Mouse (Mus musculus) lung, postnatal 0 days (tissue): ENCODE results near the gene 1700069L16Rik. TPM values are rescaled to one million over a fixed set of nuclear protein-coding genes. Genes with fewer than 3 reads are reported as not detected.
A peak's percentile ranks its signal among the peaks of the same experiment; 100 is the strongest.

Source experiments
- ATAC-seq: fragments of 200-750 bp; cut with Nextera tagmentation; 2 replicates; pipeline ENCODE4 v1.8.0; 2017; ENCODE audit warnings: moderate library complexity
- DNase-seq: peaks from one replicate; pipeline ENCODE4 v3.0.0-alpha.2; 2016; ENCODE audit warnings: low spot score
- H3K27ac ChIP-seq: fragments of 300-500 bp; sonication (generic); 2 replicates; pipeline ENCODE4 v1.5.1; 2014; ENCODE audit warnings: antibody characterized with exemption, mild to moderate bottlenecking, low read length, mixed read lengths
- H3K27me3 ChIP-seq: fragments of 300-500 bp; sonication (generic); replicated peaks from 2 replicates; pipeline ENCODE4 v1.6.1; 2014; ENCODE audit warnings: low read length, mixed read lengths; ENCODE audit not compliant: insufficient read depth
- H3K36me3 ChIP-seq: fragments of 300-500 bp; sonication (generic); 2 replicates; pipeline ENCODE4 v1.6.1; 2014; ENCODE audit warnings: low read length, mixed read lengths; ENCODE audit not compliant: insufficient read depth
- H3K4me1 ChIP-seq: fragments of 300-500 bp; sonication (generic); 2 replicates; pipeline ENCODE4 v1.6.1; 2014; ENCODE audit warnings: antibody characterized with exemption, low read depth, low read length, mixed read lengths; ENCODE audit not compliant: insufficient read depth
- H3K4me2 ChIP-seq: fragments of 300-500 bp; sonication (generic); replicated peaks from 2 replicates; pipeline ENCODE4 v1.6.1; 2014; ENCODE audit warnings: low read depth, mild to moderate bottlenecking, low read length, moderate library complexity, mixed read lengths
- H3K4me3 ChIP-seq: fragments of 300-500 bp; sonication (generic); 2 replicates; pipeline ENCODE4 v1.5.1; 2014; ENCODE audit warnings: low read depth, low read length
- H3K9ac ChIP-seq: fragments of 300-500 bp; sonication (generic); replicated peaks from 2 replicates; pipeline ENCODE4 v1.6.1; 2014; ENCODE audit warnings: low read depth, mild to moderate bottlenecking
- H3K9me3 ChIP-seq: fragments of 300-500 bp; sonication (generic); 2 replicates; pipeline ENCODE4 v1.6.1; 2016; ENCODE audit warnings: low read length, mixed read lengths
- CTCF ChIP-seq: IDR thresholded peaks from 2 replicates; pipeline ENCODE4 v1.5.1; 2016; ENCODE audit warnings: antibody characterized with exemption, mild to moderate bottlenecking
- EP300 ChIP-seq: IDR thresholded peaks from 2 replicates; pipeline ENCODE4 v1.6.1; 2016; ENCODE audit warnings: antibody characterized with exemption, mild to moderate bottlenecking, control low read depth
- WGBS: fragments of 180-500 bp; shearing (Covaris S2); extraction: QIAGEN DNeasy Blood & Tissue Kit; methylation state at CpG from one replicate; pipeline ENCODE4 v1.1.7; 2014; 5-methylcytosine and 5-hydroxymethylcytosine counted together
- polyA plus RNA-seq: library from polyadenylated mRNA; unstranded; fragments of >200 nt; fragmentation: Nextera tagmentation; extraction: Ambion mirVana; gene quantifications from 2 replicates; pipeline ENCODE4 v1.2.1, GENCODE M21; 2015

Gene 1700069L16Rik
- polyA plus RNA-seq, 1 experiment from 2014 or later: not detected

DNA sequence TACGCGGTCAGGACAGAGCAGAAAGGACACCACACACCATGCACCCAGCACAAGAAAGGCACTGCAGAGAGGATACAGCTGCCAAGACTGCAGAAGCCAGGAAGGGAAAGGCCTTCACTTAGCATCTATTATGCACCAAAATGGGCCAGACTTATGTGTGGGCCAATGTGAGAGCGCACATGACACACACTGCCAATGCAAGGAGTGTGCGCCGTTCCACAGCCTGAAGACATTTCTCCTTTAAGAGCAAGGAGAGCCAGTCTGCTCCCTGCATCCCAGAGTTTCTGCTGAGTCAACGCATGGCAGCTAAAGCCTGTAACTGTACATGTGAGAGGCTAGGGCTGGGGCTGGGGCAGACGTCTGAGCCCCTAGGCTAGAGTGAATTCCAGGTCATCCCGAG lies 44.2 kb upstream of the 1700069L16Rik start:
- no peaks in the 10 kb centered on the region for H3K36me3 ChIP-seq

DNA sequence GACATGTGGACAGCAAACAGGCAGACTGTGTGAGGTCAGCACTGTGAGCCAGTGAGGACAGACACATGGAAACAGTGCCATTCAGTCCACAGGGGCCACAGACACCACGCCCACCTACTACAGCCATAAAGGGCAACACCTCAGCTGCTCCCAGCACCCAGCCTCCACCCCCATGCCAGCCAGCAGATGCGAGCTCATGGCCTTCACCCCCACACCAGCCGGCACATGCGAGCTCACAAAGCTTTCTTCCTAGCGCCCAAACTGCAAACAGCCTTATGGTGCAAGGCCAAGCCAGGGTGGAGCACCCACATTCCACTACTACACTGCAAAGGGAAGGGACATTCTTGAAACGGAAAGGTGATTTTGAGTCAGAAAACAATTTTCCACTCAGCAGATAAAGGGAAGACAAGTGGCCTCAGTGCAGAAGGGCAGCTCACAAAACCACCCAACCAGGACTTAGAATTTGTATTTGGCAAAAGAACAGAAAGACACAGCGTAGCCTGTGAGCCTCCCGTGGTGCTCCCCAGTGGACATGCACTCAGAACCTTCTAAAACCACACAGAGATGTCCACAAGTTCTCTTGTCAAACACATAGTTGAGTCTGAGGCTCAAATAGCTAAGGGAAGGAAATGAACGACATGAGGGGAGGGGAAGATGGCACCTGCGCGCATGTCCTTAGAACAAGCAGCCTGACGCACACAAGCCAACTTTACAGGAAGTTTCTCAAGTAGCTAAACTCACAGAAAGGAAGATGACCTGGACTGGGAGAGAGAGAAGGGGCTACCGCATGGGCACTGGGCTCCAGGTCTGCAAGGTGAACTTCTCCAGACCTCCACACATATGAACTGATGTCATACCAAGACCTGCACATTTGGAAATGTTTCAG lies 41.3 kb upstream of the 1700069L16Rik start:
- peaks cover 4% of the 10 kb centered on the region; the same call in 1 of the 2 replicates for H3K36me3 ChIP-seq
- 75% methylated on average over 13 of the region's 13 CpGs for WGBS
- no peak overlapping the region for H3K4me3 ChIP-seq
- TF ChIP-seq EP300 (no peak), CTCF (no peak)
- no peak overlapping the region for H3K4me2 ChIP-seq
- H3K27me3 ChIP-seq: no peaks in the 10 kb centered on the region
- no peak overlapping the region for H3K9ac ChIP-seq
- H3K9me3 ChIP-seq: no peaks in the 10 kb centered on the region
- no peaks in the 10 kb centered on the region for H3K4me1 ChIP-seq
- ATAC-seq: peak; percentile 78
- H3K27ac ChIP-seq: 0 out of 2 replicates have a peak overlapping the region, but pooled peaks have one; percentile 14
- no peak for DNase-seq

More for the DNA sequence above, 44.2 kb upstream of the 1700069L16Rik start:
- Histone ChIP-seq H3K27me3 (no peaks in the 10 kb centered on the region), H3K27ac (no peak overlapping the region), H3K4me2 (no peak overlapping the region), H3K9ac (no peak overlapping the region), H3K9me3 (no peaks in the 10 kb centered on the region), H3K4me3 (no peak overlapping the region), H3K4me1 (0 out of 2 replicates have a peak, but pooled peaks cover under 1% of the 10 kb centered on the region)
- DNase-seq (no peak), ATAC-seq (no peak)
- 85% methylated on average over 8 of the region's 8 CpGs for WGBS
- TF ChIP-seq EP300 (no peak), CTCF (no peak)

DNA sequence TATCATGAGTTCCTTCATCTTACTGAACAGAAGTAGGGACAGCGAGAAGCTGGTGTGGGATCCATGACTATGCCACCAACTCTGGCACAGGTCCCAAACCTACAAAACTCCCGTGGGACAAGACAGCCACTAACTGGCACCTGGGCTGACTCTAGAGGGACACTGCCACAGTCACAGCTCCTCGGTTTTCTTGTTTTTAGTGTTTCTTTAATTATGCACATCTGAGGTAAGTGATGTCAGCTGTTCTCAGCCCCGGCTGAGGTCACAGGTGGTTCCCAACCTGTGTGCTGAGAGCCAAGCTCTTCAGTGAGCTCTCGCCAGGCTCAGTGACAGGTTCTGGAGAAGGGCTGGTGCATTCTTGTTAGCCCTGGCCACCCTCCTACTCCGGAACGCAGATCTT lies 39.9 kb upstream of the 1700069L16Rik start:
- TF ChIP-seq EP300: no peak
- no peak for TF ChIP-seq CTCF
- no peak for DNase-seq

DNA sequence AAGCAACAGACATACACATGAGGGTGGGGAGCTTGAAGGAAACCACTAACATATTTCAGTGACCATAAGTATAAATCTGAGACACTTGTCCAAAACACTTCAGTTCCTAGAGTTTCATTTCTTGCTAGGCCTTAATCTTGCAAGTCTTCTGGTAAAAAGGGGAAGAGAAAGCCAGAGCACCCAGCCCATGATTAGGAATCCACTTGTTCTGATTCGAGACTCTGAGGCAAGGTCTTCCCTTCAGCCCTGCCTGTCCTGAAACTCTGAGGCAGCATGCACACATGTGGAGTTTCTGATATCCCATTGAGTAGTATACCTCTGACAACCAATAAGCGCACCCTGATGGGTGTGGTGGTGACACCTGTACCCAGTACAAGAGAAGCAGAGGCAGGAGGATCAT lies 37.0 kb upstream of the 1700069L16Rik start:
- Histone ChIP-seq H3K36me3 (peaks cover 29% of the 10 kb centered on the region; the same call in 1 of the 2 replicates), H3K4me1 (no peaks in the 10 kb centered on the region), H3K27me3 (no peaks in the 10 kb centered on the region), H3K27ac (no peak overlapping the region), H3K9ac (no peak overlapping the region), H3K9me3 (no peaks in the 10 kb centered on the region), H3K4me2 (no peak overlapping the region), H3K4me3 (no peak overlapping the region)
- WGBS: 93% methylated on average over 2 of the region's 2 CpGs
- no peak for ATAC-seq
- TF ChIP-seq CTCF (no peak), EP300 (no peak)
- DNase-seq: no peak

More for the DNA sequence above, 39.9 kb upstream of the 1700069L16Rik start:
- ATAC-seq: no peak
- H3K9me3 ChIP-seq: no peaks in the 10 kb centered on the region
- no peak overlapping the region for H3K4me2 ChIP-seq
- no peaks in the 10 kb centered on the region for H3K4me1 ChIP-seq
- no peak overlapping the region for H3K9ac ChIP-seq
- WGBS: 90% methylated on average over 7 of the region's 7 CpGs
- H3K4me3 ChIP-seq: no peak overlapping the region
- H3K27me3 ChIP-seq: no peaks in the 10 kb centered on the region
- H3K36me3 ChIP-seq: peaks cover 10% of the 10 kb centered on the region; the same call in 1 of the 2 replicates
- H3K27ac ChIP-seq: no peak overlapping the region

- Histone ChIP-seq H3K9ac (no peak overlapping the region), H3K27ac (peak overlapping the region; percentile 26; the same call in 1 of the 2 replicates), H3K27me3 (no peaks in the 10 kb centered on the region), H3K4me1 (no peaks in the 10 kb centered on the region), H3K9me3 (no peaks in the 10 kb centered on the region), H3K4me2 (no peak overlapping the region), H3K36me3 (peaks cover 52% of the 10 kb centered on the region), H3K4me3 (no peak overlapping the region)
- ATAC-seq (peak; percentile 76), DNase-seq (peak; percentile 38)
- 61% methylated on average over 15 of the region's 15 CpGs for whole genome bisulfite sequencing
- no peak; the same call in 1 of the 2 replicates for TF ChIP-seq CTCF
- no peak for TF ChIP-seq EP300
Observed at GRCm38 (mm10) chr5:113755347-113756030, 30.9 kb upstream of the 1700069L16Rik start.

- DNase-seq (no peak), ATAC-seq (no peak)
- Histone ChIP-seq H3K27ac (no peak overlapping the region), H3K4me3 (no peak overlapping the region), H3K9me3 (no peaks in the 10 kb centered on the region), H3K36me3 (peaks cover 50% of the 10 kb centered on the region), H3K27me3 (no peaks in the 10 kb centered on the region), H3K4me2 (no peak overlapping the region), H3K9ac (no peak overlapping the region), H3K4me1 (no peaks in the 10 kb centered on the region)
- TF ChIP-seq CTCF (no peak), EP300 (no peak)
- WGBS: 87% methylated on average over 9 of the region's 9 CpGs
Observed at GRCm38 (mm10) chr5:113751521-113752157, 27.1 kb upstream of the 1700069L16Rik start.
